Mouse (Mus musculus) myocyte (in vitro differentiated cells): ENCODE data around the gene Actr8. TPM values are rescaled to one million over a fixed set of nuclear protein-coding genes. Genes with fewer than 3 reads are reported as not detected.

ENCODE experiments used
- H3K27me3 ChIP-seq: one replicate; pipeline ENCODE4 v1.6.1; 2011; ENCODE audit not compliant: control insufficient read depth, insufficient read depth, insufficient read length
- H3K36me3 ChIP-seq: one replicate; pipeline ENCODE4 v1.6.1; 2011; ENCODE audit not compliant: control insufficient read depth, insufficient read depth
- H3K4me2 ChIP-seq: one replicate; pipeline ENCODE4 v1.6.1; 2011; ENCODE audit warnings: low read depth, control low read depth
- H3K4me3 ChIP-seq: one replicate; pipeline ENCODE4 v1.5.1; 2011; ENCODE audit warnings: mild to moderate bottlenecking, control low read depth, moderate library complexity
- H3K79me2 ChIP-seq: one replicate; pipeline ENCODE4 v1.6.1; 2011; ENCODE audit not compliant: control insufficient read depth, insufficient read depth
- H3ac ChIP-seq: one replicate; pipeline ENCODE4 v1.6.1; 2011; ENCODE audit not compliant: control insufficient read depth, insufficient read length
- CEBPB ChIP-seq: IDR thresholded peaks from 2 replicates; pipeline ENCODE4 v1.6.1; 2011; ENCODE audit warnings: mild to moderate bottlenecking, moderate library complexity; ENCODE audit not compliant: poor library complexity, insufficient read depth, severe bottlenecking
- E2F4 ChIP-seq: IDR thresholded peaks from one replicate; pipeline ENCODE4 v1.6.1; 2011; ENCODE audit warnings: mild to moderate bottlenecking, control low read depth, moderate library complexity; ENCODE audit not compliant: insufficient read depth
- MAX ChIP-seq: IDR thresholded peaks from one replicate; pipeline ENCODE4 v1.6.1; 2011; ENCODE audit warnings: low read depth, mild to moderate bottlenecking, control low read depth
- MYOD1 ChIP-seq, 3 experiments: IDR thresholded peaks; one replicate each; pipeline ENCODE4 v1.6.1; 2011; ENCODE audit warnings: control low read depth in 2 of 3, low read depth in 2 of 3, mild to moderate bottlenecking in 2 of 3, moderate library complexity in 1 of 3; ENCODE audit not compliant: insufficient read length in 2 of 3, control insufficient read depth in 1 of 3
- MYOG ChIP-seq, 3 experiments: IDR thresholded peaks; one replicate each; pipeline ENCODE4 v1.6.1; 2011; ENCODE audit warnings: control low read depth in 2 of 3, low read depth in 2 of 3, mild to moderate bottlenecking in 2 of 3; ENCODE audit not compliant: insufficient read length in 2 of 3, control insufficient read depth in 1 of 3, insufficient read depth in 1 of 3
- POLR2A ChIP-seq: IDR thresholded peaks from one replicate; pipeline ENCODE4 v1.6.1; 2011; ENCODE audit warnings: low read depth, mild to moderate bottlenecking, control low read depth, moderate library complexity; ENCODE audit not compliant: insufficient read length
- POLR2AphosphoS2 ChIP-seq: IDR thresholded peaks from one replicate; pipeline ENCODE4 v1.6.1; 2011; ENCODE audit warnings: low read depth, control low read depth; ENCODE audit not compliant: insufficient read length
- REST ChIP-seq: IDR thresholded peaks from one replicate; pipeline ENCODE4 v1.6.1; 2011; ENCODE audit warnings: mild to moderate bottlenecking, control low read depth, moderate library complexity; ENCODE audit not compliant: insufficient read depth, insufficient read length
- SRF ChIP-seq: IDR thresholded peaks from one replicate; pipeline ENCODE4 v1.6.1; 2011; ENCODE audit warnings: low read depth; ENCODE audit not compliant: control insufficient read depth, insufficient read length
- TCF12 ChIP-seq: IDR thresholded peaks from one replicate; pipeline ENCODE4 v1.6.1; 2011; ENCODE audit warnings: mild to moderate bottlenecking, control low read depth; ENCODE audit not compliant: poor library complexity, insufficient read depth, severe bottlenecking
- TCF3 ChIP-seq: IDR thresholded peaks from one replicate; pipeline ENCODE4 v1.6.1; 2011; ENCODE audit warnings: low read depth, control low read depth; ENCODE audit not compliant: insufficient read length
- USF1 ChIP-seq: IDR thresholded peaks from one replicate; pipeline ENCODE4 v1.6.1; 2011; ENCODE audit warnings: low read depth, mild to moderate bottlenecking, control low read depth, moderate library complexity
- polyA plus RNA-seq: library from polyadenylated mRNA; unstranded; fragments of >200 nt; fragmentation: generic; extraction: Trizol; gene quantifications from one replicate; pipeline ENCODE4 v1.2.1, GENCODE M21; 2012; ENCODE audit warnings: missing spikeins

Actr8 gene
- polyA plus RNA-seq, 1 experiment, result 26.8 TPM

DNA sequence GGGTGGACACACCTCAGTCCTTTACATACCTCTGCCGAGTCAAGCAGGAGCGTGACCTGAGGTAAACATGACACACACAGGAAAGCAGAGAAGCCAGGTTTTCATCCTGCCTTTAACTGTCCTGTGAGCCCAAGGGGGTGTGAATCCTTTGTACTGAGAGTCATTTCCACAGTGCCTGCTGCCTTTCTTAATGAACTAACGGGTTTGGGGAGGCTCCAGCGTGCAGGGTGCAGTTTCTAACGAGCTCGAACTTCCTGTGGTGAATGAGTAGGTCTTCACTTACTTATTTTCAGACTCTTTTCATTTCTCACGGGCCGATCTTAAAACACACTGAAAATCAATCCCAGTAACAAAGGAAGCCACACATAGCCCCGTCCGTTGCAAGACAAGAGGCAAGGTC is 36.4 kb downstream of the Actr8 start:
- Histone ChIP-seq H3K4me2 (no peak overlapping the region), H3ac (no peak overlapping the region), H3K79me2 (no peaks in the 10 kb centered on the region), H3K4me3 (no peak overlapping the region), H3K27me3 (peaks cover 37% of the 10 kb centered on the region), H3K36me3 (no peaks in the 10 kb centered on the region)
- no peak for TF ChIP-seq SRF
- no peak for TF ChIP-seq USF1
- TF ChIP-seq E2F4, result no peak
- TF ChIP-seq TCF12, result no peak
- TF ChIP-seq MAX, result no peak
- no peak for TF ChIP-seq MYOD1 (IDR thresholded peaks at IDR 0.05; ENCODE audit: control insufficient read depth in 1 of 3, insufficient read length in 2 of 3, low read depth in 2 of 3)
- TF ChIP-seq REST, result no peak
- TF ChIP-seq TCF3, result no peak
- no peak for TF ChIP-seq MYOG (IDR thresholded peaks at IDR 0.05; ENCODE audit: control insufficient read depth in 1 of 3, insufficient read depth in 1 of 3, insufficient read length in 2 of 3, low read depth in 2 of 3)
- no peak for TF ChIP-seq POLR2A
- TF ChIP-seq CEBPB, result no peak
- no peak for TF ChIP-seq POLR2AphosphoS2

DNA sequence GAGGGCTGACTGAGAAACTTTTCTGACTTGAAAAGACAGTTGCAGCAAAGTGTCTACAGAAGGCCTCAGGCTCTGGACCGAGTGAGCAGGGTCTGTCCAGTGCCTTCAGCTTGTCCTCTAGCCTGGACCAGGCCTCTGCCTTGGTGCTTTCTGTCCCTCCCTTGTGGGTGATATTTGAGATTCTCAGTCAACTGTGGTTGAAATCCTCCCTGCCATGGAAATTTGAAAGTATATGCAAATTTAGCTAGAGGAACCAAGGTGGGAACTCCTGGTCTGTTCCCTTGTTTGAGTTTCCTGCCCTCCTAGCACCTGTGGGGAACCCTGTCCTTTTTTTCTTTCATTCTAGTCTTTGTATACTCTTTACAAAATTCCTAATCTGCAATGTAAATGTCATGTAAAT is 36.9 kb downstream of the Actr8 start:
- Histone ChIP-seq H3K36me3 (no peaks in the 10 kb centered on the region), H3K4me3 (no peak overlapping the region), H3K79me2 (no peaks in the 10 kb centered on the region), H3K27me3 (peaks cover 35% of the 10 kb centered on the region), H3ac (no peak overlapping the region), H3K4me2 (no peak overlapping the region)
- TF ChIP-seq TCF3 (no peak), POLR2AphosphoS2 (no peak), E2F4 (no peak), REST (no peak), CEBPB (no peak), SRF (no peak), MYOG (IDR thresholded peaks at IDR 0.05; ENCODE audit: control insufficient read depth in 1 of 3, insufficient read depth in 1 of 3, insufficient read length in 2 of 3, low read depth in 2 of 3) (no peak), TCF12 (no peak)

DNA sequence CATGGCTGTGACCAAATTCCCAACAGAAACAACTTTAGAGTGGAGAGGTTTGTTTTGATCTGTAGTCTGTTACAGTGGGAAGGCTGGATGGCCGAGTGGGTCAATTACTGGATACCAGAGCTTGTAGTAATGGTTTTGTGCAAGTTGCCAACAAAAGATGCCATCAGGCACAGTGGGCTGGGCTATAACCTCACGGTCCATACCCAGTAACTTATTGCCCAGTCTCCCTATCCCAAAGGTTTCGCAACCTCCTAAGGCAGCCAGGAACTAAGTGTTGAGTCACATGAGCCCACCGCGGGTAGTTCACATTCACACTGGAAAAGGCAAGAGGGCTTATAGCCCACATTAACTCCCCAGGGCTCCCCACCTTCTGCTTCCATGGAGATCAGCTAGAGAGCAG is 38.5 kb downstream of the Actr8 start:
- peaks cover 34% of the 10 kb centered on the region for H3K27me3 ChIP-seq
- H3K36me3 ChIP-seq, result no peaks in the 10 kb centered on the region
- H3ac ChIP-seq, result no peak overlapping the region
- H3K79me2 ChIP-seq, result no peaks in the 10 kb centered on the region
- TF ChIP-seq MAX (no peak), E2F4 (no peak)
- H3K4me3 ChIP-seq, result no peak overlapping the region
- H3K4me2 ChIP-seq, result no peak overlapping the region

DNA sequence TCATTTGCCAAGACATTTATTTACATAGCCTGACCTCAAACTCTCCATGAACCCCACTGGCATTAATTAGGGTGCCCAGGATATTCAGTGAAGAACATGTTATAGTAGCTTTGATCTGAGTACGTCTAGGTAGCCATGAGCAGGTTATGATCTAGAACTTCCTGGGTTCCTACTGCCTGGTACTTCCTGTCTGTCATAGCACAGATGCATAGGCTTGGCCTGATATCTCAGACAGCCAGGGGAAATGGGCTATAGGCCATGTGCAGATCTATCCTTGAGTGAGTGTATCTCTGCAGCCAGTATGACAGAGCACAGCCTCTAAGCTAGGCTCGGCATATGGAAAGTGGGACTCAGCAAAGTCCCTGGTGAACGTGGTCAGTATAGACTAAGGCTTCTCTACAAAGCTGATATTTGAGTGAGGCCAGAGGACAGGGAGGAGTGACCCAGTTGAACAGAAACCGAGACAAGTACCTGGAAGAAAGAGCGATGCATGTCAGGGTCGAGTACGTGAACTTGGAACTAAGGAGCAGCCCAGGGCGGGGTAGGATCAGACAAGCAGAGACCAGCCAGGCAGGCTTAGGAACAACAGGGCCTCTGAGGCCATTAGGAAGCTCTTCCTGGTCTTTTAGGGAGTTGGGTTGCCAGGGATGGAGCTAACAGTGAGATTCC is 39.8 kb downstream of the Actr8 start:
- TF ChIP-seq USF1 (no peak), MYOD1 (IDR thresholded peaks at IDR 0.05; ENCODE audit: control insufficient read depth in 1 of 3, insufficient read length in 2 of 3, low read depth in 2 of 3) (no peak), POLR2A (no peak), CEBPB (no peak), TCF3 (no peak), TCF12 (no peak), REST (no peak), SRF (no peak), POLR2AphosphoS2 (no peak), MYOG (IDR thresholded peaks at IDR 0.05; ENCODE audit: control insufficient read depth in 1 of 3, insufficient read depth in 1 of 3, insufficient read length in 2 of 3, low read depth in 2 of 3) (no peak), E2F4 (no peak)
- no peak overlapping the region for H3K4me2 ChIP-seq

DNA sequence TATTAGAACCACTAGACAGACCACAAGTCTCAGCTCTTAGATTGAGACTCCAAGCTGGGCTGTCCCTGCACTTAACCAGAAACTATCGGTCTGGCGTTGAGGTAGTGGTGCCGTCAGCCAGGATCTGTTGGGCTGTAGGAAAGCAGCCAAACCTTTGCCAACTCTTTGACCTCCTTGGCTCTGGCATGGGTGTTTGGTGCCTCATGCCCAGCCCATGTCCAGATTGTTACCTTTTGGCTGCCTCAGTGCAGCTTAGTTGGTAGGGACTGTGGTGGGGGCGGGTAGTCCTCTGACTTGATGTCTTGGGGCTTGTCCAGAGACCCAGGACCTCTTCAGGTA is 40.3 kb downstream of the Actr8 start:
- Histone ChIP-seq H3K4me3 (no peak overlapping the region), H3K79me2 (no peaks in the 10 kb centered on the region), H3ac (no peak overlapping the region), H3K27me3 (peaks cover 29% of the 10 kb centered on the region), H3K4me2 (no peak overlapping the region), H3K36me3 (no peaks in the 10 kb centered on the region)
- TF ChIP-seq USF1, result no peak
- no peak for TF ChIP-seq MYOD1 (IDR thresholded peaks at IDR 0.05; ENCODE audit: control insufficient read depth in 1 of 3, insufficient read length in 2 of 3, low read depth in 2 of 3)
- no peak for TF ChIP-seq REST
- TF ChIP-seq MAX, result no peak
- no peak for TF ChIP-seq TCF12

More for the DNA sequence above, 39.8 kb downstream of the Actr8 start:
- no peaks in the 10 kb centered on the region for H3K79me2 ChIP-seq
- peaks cover 34% of the 10 kb centered on the region for H3K27me3 ChIP-seq
- H3K36me3 ChIP-seq, result no peaks in the 10 kb centered on the region
- H3K4me3 ChIP-seq, result no peak overlapping the region
- H3ac ChIP-seq, result no peak overlapping the region
